Mouse (Mus musculus) G1E (cell line): ENCODE data around the gene A830005F24Rik. TPM values are rescaled to one million over a fixed set of nuclear protein-coding genes. Genes with fewer than 3 reads are reported as not detected.

ENCODE experiments used
- ATAC-seq: 2 replicates; pipeline ENCODE4 v1.8.0; 2016; ENCODE audit warnings: mild to moderate bottlenecking; ENCODE audit not compliant: insufficient number of reproducible peaks, poor library complexity, low FRiP score, severe bottlenecking; ENCODE audit errors: extremely low read depth
- DNase-seq: peaks from one replicate; pipeline ENCODE4 v3.0.0; 2012; ENCODE audit warnings: low spot score
- H3K27me3 ChIP-seq: 2 replicates; pipeline ENCODE4 v1.6.1; 2012; ENCODE audit warnings: mild to moderate bottlenecking, low read length, inconsistent platforms; ENCODE audit not compliant: insufficient read depth
- H3K36me3 ChIP-seq: replicated peaks from 2 replicates; pipeline ENCODE3; 2012; ENCODE audit warnings: mild to moderate bottlenecking, inconsistent platforms
- H3K4me1 ChIP-seq: 2 replicates; pipeline ENCODE4 v1.6.1; 2012; ENCODE audit warnings: low read depth, low read length, inconsistent platforms, mixed read lengths; ENCODE audit not compliant: insufficient read depth
- H3K4me3 ChIP-seq: 2 replicates; pipeline ENCODE4 v1.5.1; 2012; ENCODE audit warnings: low read depth, mild to moderate bottlenecking, inconsistent platforms, low read length, moderate library complexity, mixed read lengths
- H3K9me3 ChIP-seq: replicated peaks from 2 replicates; pipeline ENCODE4 v1.6.1; 2012; ENCODE audit warnings: inconsistent platforms
- CTCF ChIP-seq: IDR thresholded peaks from 2 replicates; pipeline ENCODE4 v1.5.1; 2012; ENCODE audit warnings: low read depth, low read length, inconsistent platforms, mixed read lengths
- GATA1 ChIP-seq: IDR thresholded peaks from 2 replicates; pipeline ENCODE4 v1.6.1; 2012; ENCODE audit warnings: borderline replicate concordance, low read length, inconsistent platforms, mixed read lengths
- GATA2 ChIP-seq: IDR thresholded peaks from 2 replicates; pipeline ENCODE4 v1.6.1; 2012; ENCODE audit warnings: low read depth, low read length, inconsistent platforms, borderline replicate concordance
- POLR2AphosphoS5 ChIP-seq: IDR thresholded peaks from 2 replicates; pipeline ENCODE4 v1.6.1; 2012; ENCODE audit warnings: low read depth, low read length, inconsistent platforms; ENCODE audit not compliant: insufficient replicate concordance
- TAL1 ChIP-seq: conservative IDR thresholded peaks from 2 replicates; pipeline ENCODE4 v1.6.1; 2012; ENCODE audit warnings: low read depth, low read length, inconsistent platforms, mixed read lengths
- polyA plus RNA-seq: library from polyadenylated mRNA; stranded (reverse); fragments of >175 nt; gene quantifications from 2 replicates; pipeline ENCODE4 v1.2.3, GENCODE M21; 2012
- total RNA-seq, 2 experiments: library from RNA; stranded (forward) in 1 of 2; stranded (reverse) in 1 of 2; fragments of 200-1000 nt in 1 of 2; fragments of >200 nt in 1 of 2; fragmentation: Nextera tagmentation in 1 of 2; gene quantifications; 2 replicates each; pipeline ENCODE4 v1.2.3; 2014 to 2017

The A830005F24Rik gene
- total and polyA plus RNA-seq, 3 experiments = 0.22 to 0.33 TPM; not detected in 1

GRCm38 (mm10) chr13:48540488-48540887 lies 27.1 kb downstream of the A830005F24Rik start:
- Histone ChIP-seq H3K27me3 (no peaks in the 10 kb centered on the region), H3K4me3 (no peak overlapping the region), H3K9me3 (no peaks in the 10 kb centered on the region), H3K4me1 (peaks cover 41% of the 10 kb centered on the region), H3K36me3 (peaks cover 24% of the 10 kb centered on the region)
- DNase-seq (peak; percentile 16), ATAC-seq (no peak)
- TF ChIP-seq GATA2 (no peak), CTCF (no peak), GATA1 (no peak), TAL1 (no peak), POLR2AphosphoS5 (no peak)

- Histone ChIP-seq H3K36me3 (peaks cover 6% of the 10 kb centered on the region), H3K9me3 (no peaks in the 10 kb centered on the region), H3K27me3 (no peaks in the 10 kb centered on the region), H3K4me1 (peaks cover 39% of the 10 kb centered on the region), H3K4me3 (peak overlapping the region; percentile 94; the same call in 1 of the 2 replicates)
- TF ChIP-seq POLR2AphosphoS5 (no peak), TAL1 (no peak), GATA1 (no peak), CTCF (no peak), GATA2 (no peak)
- ATAC-seq = no peak
- DNase-seq = no peak
These were observed 31.0 kb downstream of the A830005F24Rik start for GRCm38 (mm10) chr13:48544391-48544790.

GRCm38 (mm10) chr13:48544867-48545266 lies 31.5 kb downstream of the A830005F24Rik start:
- Histone ChIP-seq H3K4me3 (peak overlapping the region; percentile 94), H3K36me3 (peaks cover 6% of the 10 kb centered on the region), H3K27me3 (peaks cover under 1% of the 10 kb centered on the region; the same call in 1 of the 2 replicates), H3K4me1 (peaks cover 36% of the 10 kb centered on the region), H3K9me3 (no peaks in the 10 kb centered on the region)
- DNase-seq (no peak), ATAC-seq (no peak)
- no peak for TF ChIP-seq POLR2AphosphoS5
- no peak for TF ChIP-seq TAL1
- TF ChIP-seq GATA1 = no peak
- no peak for TF ChIP-seq GATA2
- TF ChIP-seq CTCF = no peak

GRCm38 (mm10) chr13:48545476-48546281 lies 32.3 kb downstream of the A830005F24Rik start:
- TF ChIP-seq TAL1 (no peak), GATA2 (no peak), POLR2AphosphoS5 (no peak)
- H3K9me3 ChIP-seq = no peaks in the 10 kb centered on the region

GRCm38 (mm10) chr13:48546330-48546917 lies 33.1 kb downstream of the A830005F24Rik start:
- DNase-seq = peak; percentile 100
- Histone ChIP-seq H3K4me1 (peaks cover 28% of the 10 kb centered on the region), H3K27me3 (peaks cover 9% of the 10 kb centered on the region; the same call in 1 of the 2 replicates), H3K4me3 (peak overlapping the region; percentile 94), H3K9me3 (no peaks in the 10 kb centered on the region), H3K36me3 (peaks cover 3% of the 10 kb centered on the region)
- ATAC-seq = peak; percentile 92
- TF ChIP-seq CTCF (no peak), POLR2AphosphoS5 (no peak), GATA1 (no peak), GATA2 (no peak), TAL1 (no peak)

More at GRCm38 (mm10) chr13:48545476-48546281, 32.3 kb downstream of the A830005F24Rik start:
- ATAC-seq (peak; percentile 85), DNase-seq (peak; percentile 97)
- Histone ChIP-seq H3K4me3 (peak overlapping the region; percentile 94), H3K4me1 (peaks cover 30% of the 10 kb centered on the region), H3K27me3 (peaks cover 5% of the 10 kb centered on the region; the same call in 1 of the 2 replicates), H3K36me3 (peaks cover 6% of the 10 kb centered on the region)

- peaks cover 20% of the 10 kb centered on the region for H3K27me3 ChIP-seq
- H3K9me3 ChIP-seq = no peaks in the 10 kb centered on the region
- no peak overlapping the region for H3K4me3 ChIP-seq
- H3K4me1 ChIP-seq = peaks cover 26% of the 10 kb centered on the region
- no peak for ATAC-seq
- peaks cover 3% of the 10 kb centered on the region for H3K36me3 ChIP-seq
- DNase-seq = no peak
- TF ChIP-seq TAL1 = no peak
- TF ChIP-seq GATA2 = no peak
- no peak for TF ChIP-seq GATA1
- no peak for TF ChIP-seq CTCF
- no peak for TF ChIP-seq POLR2AphosphoS5
These were observed 34.3 kb downstream of the A830005F24Rik start for GRCm38 (mm10) chr13:48547623-48548022.
